Mouse (Mus musculus) heart, adult 11 months (tissue): ENCODE measurements at regions not wholly inside any gene's neighbourhood (a gene's known extent, or its start where the extent isn't known, plus 50 kb on each side); places are given as distances from the start of the nearest gene placed in this dataset.

ENCODE experiments used
- DNase-seq: peaks from one replicate; pipeline ENCODE4 v3.0.0; 2022

DNA sequence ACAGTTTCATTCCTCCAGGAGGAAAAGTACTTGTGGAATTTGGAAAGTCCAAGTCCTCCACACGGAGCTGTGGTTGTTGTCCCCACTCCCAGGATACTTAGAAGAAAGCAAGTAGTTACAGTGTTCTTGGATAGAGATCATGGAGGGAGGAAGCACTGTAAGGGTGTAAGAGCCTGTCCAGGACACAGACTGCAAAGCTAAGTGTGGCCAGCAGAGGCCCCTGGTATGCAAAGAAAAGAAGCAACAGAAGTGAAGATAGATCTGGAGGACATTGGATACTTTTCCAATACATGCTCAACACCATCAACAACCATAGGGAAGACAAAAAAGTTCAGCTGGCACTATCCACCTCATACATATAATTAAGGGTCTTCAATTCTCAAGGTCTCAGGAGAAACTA, 197.4 kb downstream of the Meis1 start:
- peak; percentile 84 for DNase-seq

DNA sequence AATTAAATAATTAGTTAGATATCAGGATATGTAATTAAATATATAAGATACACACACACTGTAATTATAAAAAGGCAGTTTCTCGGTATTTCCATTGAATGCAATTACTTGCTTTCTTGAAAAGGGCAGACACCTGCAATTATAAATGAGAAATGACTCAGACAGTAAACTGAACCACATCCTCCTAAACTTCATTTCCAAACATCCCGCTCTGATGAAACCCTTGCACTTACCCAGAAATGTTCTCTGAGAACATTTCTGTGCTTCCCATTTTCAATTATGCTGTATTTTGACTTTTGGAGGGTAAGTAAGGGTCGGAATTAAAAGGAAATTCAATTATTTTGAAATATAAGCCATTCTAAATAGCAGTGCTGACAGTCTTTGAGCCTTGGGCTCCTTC, 204.7 kb downstream of the Meis1 start:
- DNase-seq, result no peak

DNA sequence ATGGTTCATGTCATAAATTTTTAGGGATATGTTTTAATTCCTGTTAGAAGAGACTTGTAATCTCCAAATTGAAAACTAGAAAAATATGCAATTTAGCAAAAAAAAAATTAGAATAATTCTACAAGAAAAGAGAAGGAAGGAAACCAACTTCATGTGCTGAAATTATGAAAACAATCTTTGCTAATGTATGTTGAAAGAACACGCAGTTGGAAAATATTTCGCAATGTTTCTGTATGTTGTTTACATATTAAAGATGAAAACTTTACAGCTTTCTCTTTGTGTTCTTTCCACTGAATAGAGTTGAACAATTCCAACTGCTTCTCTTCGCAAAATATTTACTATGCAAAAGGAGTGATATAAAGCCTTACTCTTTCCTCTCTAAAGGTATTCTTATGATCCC, 251.3 kb downstream of the Meis1 start:
- no peak for DNase-seq

DNA sequence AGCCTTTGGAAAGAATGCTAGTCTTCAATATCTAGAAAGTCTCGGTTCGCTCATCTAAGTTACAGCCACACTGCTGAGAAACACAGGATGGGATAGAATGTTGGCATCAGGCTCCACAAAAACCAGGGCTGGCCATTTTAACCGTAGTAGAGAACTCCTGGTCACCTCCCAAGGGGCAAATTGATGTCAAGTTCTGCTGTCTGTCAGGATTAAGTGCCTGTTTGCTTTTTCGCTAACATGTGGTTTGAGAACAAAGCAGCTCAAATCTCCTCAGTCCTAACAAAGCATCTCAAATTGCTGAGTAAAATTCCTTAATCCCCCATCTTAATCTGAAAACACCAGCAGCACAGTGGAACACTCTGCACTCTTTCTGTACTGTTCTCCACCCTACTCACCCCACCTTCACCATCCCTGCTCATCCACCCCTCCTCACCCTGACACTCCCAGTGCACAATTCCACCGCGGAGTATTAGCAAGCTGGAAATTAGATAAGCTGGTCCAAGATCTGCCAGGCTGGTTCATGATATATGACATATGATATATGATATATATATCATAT, 252.2 kb downstream of the Meis1 start:
- DNase-seq, result peak; percentile 48

DNA sequence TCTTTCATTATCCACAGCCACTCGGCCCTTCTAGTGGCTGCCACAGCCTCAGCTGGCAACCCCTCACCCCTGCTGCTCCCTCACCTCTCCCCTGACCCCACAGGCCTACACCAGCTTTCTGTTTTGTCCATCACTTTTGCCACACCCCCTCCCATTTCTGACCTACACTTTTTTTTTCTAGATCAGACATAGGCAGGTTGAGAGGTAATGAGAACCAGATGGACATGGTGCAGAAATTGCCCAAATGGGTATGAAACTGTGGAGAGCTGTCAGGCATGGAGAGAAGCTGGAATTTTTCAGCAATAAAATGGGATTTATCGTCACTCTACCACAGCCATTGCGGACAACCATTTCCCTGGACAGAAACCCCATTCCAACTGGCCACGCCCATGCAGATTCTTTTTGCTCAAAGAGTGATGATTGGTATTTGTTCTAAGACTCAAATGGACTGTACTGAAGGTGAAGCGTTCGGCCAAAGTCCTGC, 260.2 kb downstream of the Meis1 start:
- peak; percentile 64 for DNase-seq

DNA sequence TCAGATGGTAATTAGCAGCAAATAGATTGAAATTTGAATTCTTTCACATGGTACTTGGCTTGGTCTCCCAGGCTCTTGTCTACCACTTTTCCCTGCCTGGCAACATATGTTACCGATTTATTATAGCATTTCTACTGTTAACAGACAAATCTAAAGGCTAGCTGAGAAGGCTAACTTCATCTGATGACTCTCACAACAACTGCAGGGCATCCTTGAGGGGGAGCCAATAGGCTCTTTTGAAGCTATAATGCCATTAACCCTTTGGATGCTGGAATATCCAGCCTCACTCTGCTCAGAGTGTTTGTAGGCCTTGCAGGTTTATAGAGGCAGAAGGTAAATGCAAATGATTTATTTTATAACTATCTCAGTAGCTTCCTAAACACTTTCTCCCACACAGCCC, 262.2 kb downstream of the Meis1 start:
- no peak for DNase-seq

DNA sequence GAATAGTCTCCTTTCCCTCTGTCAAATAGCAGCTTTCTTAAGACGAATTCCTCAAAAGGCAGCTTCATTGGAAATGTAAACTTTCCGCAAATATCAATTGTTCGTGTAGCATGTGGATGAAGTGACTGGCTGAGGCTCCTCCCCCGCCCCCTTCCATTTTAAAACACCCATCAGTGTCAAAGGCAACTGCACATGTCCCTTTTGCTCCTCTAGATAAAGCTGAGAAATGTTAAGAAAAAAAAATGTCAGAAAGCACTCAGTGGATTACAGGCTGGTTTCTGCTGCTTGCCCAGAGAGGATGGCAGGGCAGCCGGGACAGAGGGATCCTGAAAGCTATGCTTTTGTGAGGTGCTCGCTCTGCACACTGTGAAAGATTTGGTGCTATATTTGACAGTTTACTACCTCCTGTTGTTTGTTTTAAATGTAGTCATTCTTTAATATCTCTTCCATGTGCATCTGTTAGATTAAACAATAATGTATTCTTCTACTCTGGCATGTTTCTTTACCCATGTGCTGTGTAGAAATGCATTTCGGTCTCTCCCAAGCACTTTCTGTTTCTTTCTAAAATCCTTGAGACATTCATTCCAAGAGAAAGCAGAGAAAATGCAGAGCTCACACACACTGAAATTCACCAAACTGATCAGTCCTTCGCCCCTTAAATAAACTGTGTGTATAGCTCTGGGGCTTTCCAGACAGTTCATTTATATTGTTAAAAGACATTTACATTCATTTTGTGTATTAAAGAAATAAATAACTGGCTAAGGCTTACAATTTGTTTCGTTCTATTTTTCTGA, 263.9 kb downstream of the Meis1 start:
- peak; percentile 50 for DNase-seq

DNA sequence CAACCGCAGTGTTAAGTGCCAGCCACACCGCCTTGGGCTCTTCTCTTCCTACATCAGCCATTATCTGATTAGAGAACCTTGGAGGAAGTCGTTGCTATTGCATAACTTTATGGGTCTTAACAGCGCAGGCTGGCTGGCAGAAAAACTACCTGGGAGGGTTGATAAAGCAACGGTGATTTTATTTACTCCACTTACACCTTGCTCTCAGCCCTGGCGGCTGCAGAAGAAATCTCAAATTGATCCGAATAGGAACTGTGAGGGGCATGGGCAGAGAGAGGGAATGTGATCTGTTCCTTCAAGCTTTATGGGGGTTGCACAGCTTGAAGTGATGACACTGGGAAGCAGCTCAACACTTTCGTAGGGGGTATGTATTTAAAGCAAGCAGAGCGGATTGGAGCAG, 264.9 kb downstream of the Meis1 start:
- DNase-seq, result peak; percentile 55

DNA sequence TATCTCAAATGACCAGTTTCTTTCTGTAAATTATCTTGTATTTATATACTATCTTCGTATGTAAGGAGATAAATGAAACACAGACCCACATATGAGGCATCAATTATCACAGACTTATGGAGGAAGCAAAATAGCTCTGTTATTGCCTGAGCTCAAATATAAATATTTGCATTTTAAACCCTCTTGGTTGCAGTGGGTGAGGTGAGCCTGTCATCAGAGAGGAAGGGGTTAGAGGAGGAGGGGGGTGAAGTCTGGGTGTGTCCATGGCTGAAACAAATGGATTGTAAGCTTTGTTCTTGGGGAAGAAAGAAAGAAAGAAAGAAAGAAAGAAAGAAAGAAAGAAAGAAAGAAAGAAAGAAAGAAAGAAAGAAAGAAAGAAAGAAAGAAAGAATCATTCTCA, 265.5 kb downstream of the Meis1 start:
- no peak for DNase-seq

DNA sequence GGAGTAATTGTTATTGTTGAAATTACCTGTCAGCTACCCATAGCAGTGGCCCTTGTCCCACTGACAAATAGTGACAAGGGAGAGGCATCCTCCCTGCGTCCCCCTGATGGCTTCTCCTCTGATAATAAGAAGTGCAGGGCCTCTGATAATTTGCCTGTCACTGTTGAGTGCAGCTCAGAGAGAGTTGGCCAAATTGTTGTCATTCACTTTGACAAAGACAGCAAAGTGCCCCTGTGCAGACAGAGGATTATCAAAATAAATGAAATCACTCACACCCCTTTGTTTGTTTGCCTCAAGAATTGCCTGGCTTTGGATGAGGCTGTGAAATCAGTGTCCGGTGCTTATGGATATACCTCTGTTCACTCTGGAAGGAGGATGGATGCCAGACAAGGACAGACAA, 266.3 kb downstream of the Meis1 start:
- no peak for DNase-seq

DNA sequence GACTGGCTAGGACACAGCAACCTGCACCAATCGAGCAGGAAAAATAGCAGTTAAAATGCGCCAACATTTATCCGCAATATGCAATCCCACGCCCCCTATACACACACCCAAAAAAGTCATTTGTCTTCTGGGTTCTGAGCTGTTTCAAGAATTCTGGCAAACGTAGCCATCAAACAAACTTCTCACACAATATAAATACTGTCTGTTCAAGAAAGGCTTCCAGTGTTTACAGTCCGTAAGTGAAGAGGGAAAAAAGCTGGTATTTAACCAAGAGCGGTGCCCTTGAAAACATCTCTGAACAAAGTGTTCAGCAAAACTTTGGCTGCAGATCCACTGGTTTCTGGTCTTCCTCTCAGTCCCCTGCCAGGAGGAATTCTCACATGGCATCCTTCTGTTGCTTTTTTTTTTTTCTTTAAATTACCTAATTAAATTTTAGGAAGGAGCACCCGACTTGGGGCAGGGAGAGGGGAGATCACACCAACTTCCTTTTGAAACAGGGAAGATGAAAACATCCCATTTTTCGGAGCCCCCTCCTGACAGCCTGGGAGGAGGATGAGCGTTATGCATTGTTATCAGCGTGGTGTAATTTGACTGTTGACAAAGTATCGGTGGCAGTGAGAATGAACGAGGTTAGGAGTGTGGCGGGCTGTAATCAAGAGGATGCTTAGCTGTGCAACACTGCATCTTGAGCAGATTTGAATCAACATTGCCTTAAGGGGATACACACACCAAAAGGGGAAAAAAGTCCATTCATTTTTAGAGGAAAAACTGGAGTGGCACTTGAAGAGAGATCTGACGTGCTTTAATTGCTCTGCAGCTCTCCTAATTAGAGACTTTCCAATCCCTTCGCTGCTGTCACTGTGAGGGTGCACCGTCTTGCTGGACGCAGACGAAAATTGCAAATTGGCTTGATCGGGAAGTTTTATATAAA, 267.6 kb downstream of the Meis1 start:
- no peak for DNase-seq

DNA sequence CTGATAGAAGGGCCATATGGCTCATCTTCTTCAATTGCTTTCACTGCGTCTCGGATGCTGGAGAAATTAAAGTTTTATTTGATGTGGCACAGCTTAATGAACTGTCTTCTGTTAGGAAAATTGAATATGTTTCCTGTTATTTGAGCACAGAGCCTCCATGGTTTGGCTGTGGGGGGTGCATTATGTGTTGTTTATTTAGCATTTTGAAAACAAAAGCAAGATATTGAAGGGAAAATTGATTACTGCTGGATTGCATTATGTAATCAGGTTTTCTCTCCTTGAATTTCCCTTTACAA, 268.8 kb downstream of the Meis1 start:
- DNase-seq, result no peak

DNA sequence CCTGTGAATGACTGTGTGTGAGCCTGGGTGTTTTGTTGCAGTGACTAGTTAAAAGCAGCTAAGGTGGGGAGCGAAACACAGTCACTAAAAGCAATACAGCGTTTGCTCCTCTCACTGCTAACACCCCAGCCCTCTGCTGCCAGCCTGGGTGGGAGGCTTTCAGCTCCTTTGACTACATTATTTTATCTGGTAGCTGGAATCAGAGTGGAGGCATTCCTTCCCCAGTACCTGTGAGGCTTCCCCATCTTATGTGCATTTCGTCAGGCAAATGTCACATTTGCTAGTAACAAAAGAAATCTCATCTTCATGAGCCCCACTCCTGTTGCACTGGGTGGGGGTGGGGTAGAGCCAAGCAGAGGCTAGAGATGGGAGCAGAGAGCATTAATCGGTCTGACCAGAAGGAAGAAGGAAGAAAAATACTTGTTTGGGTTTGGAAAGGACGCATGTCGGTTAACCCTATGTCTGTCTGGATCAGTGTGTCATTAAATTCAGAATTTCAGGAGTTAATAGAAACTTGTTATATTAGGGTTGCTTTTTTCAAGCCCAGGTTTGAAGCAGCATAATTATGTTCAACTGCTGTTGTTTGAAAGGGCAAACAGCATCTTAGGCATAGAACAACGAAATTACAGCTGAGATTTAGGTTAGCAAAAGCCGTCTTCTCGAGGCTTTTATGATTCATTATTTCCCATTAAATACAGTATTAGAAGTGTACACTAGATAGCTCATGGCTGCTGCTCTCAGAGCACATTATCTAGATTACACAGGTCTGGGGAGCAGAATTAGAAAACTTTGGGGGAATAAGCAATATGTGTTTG, 269.3 kb downstream of the Meis1 start:
- no peak for DNase-seq

DNA sequence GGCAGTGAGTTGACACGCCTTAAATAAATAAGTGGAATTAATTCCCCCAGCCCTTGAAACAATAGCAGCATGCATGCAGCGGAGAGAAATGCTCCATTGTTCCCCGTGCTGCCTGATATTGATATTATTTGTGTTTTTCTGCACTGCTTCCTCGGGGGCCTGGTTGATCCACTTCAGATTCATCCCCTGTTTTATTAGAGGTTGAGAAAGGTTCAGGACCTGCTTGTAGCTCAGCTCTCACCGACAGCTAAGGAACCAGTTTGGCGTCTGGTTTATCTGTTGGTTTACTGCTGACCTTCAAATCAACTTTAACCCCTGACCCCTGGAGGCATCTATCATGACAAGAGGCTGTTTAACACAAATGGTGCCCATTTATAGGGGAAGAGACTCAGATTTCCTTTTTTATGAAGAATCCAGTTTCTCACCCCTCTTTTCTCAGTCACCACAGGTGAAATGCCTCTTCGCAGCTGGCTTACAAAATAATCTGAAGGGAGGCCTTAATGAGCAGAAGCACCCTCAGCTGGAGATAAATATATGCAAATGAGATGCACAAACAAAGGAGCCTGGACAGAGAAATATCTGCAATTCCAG, 270.8 kb downstream of the Meis1 start:
- DNase-seq, result peak; percentile 55

DNA sequence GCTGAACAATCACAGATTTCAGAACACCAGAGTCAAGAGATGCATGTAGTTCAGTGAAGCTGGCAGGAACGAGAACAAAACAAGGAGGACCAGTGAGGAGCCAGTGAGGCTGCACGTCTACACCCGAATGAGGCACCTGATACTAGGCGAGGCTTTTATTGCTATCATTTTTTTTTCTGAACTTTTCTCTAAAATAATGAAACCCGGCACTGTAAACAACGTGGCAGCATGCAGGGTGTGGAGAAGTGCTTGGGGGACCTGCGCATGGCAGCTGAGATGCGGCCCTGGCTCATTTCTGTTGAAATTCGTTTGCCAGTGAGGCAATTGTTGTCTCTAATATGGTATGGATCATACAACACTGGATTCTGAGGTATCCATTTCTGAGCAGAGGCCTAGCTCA, 271.4 kb downstream of the Meis1 start:
- DNase-seq, result no peak

DNA sequence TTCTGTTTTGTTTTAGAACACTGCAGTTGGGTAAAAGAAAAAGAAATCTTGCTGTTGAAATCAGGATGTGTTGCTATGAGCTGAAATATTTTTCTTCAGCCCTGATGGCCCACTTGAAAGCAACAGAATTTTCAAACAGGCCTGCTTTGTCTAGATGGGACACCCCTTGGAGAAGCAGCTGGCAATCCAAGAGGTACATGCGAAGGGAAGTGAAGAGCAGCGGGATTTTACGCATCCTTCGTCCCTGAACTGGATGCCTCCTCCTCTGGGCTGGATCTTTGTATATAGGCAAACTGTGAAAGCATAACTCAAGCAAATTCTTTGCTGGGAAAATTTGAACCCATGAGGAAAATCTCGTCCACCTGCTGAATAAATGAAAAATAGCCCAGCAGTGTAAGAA, 272.3 kb downstream of the Meis1 start:
- DNase-seq, result no peak

DNA sequence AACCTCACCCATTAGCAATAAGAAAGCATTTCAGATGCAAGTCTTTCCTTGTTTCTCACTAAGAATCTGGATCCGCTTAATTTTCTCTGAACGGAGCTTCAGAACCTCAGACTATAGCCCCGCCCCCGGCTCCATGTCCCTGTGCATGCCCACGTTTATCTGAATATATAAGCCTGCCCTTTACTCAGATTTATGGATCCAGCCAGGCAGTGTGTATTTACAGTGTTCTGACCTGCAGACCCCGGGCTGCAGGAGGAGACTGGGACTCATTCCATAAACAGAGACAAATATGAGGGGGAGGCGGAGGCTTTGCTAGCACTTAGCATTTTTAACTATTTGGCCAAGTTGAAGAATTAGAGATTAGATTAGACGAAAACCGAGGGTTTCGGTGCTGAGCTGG, 272.9 kb downstream of the Meis1 start:
- DNase-seq, result peak; percentile 63

DNA sequence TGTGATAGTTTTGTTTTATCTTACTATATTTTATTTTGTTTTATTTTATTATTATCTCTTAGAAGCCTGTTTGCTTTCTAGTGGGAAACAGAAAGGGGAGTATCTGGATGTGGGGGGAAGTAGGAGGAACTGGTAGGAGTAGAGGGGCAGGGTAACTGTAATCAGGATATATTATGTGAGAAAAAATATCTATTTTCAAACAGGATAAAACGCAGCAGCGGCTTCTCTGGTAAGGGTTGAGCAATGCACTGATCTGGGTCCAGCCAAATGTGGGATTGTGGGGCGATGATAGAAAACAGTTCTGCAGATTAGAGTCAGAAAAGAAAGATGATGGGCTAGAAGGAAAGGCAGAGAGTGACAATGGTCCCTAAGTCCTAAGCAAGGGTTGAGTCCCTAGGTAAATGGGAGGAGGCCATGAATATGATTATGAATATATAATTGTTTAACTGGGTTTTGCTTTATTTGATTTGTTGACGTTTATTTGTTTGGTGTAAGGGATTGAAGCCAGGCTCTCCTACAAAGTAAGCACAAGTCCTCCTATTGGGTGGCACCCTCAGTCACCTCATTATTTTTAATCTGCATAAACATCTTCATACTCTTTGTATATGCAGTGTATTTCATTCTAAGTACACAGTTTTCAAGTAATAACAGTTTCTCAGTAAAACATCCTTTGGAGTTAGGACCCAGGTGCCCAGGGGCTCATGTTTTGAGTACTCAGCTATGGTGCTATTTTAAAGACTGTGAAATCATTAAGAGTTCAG, 283.7 kb downstream of the Meis1 start:
- peak; percentile 41 for DNase-seq

DNA sequence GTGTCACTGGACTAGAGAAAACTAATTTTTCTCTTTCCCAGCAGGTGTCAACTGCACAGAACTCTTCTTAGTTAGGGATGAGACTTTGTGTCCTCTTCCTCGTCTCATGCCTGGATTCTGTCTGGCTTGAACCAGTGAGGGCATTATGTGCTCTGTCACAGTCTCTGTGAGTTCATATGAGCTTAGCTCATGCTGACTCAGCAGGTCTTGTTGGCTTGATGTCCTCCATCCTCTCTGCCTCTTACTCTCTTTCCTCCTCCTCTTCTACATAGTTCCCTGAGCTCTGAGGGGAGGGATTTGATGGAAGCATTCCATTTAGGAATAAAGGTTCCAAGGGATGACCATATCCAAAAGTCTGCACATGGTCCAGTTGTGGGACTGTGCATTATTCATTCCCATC, 284.7 kb downstream of the Meis1 start:
- DNase-seq, result no peak

DNA sequence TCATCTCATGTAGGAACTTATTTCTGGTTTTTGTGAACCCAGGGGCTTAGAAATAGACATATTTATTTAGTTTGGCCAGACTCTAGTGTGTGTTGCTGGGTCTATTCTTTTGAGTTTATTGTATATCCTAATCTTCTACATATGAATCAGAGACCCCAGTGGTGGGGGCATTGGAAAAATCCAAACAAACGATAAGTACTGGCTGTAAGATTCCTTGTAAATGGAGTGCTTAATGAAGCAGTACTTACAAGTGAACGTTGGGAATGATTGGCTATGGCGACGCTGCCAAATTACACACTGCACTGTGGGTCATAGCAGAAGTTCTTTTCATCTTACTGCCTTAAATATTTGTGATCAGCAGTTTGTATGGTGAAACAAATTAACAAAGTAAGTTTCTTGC, 289.0 kb downstream of the Meis1 start:
- no peak for DNase-seq

DNA sequence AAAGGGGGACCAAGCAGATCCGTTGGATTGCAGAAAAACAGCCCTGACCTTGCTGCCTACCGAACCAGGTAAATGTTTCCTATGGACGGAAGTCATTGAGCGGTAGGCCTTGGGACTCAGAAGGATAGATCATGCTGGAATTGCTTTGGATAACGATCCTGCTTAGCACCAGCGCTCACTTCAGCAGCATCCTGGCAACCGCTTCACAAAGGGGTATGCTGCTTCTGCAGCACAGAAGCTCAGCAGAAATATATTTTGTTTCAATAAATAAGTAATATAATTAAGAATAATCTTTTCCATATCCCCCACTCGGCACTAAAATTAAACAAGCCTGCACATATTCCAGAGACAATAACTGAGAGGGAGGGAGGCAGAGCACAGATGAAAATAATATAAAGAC, 296.0 kb downstream of the Meis1 start:
- DNase-seq, result no peak

DNA sequence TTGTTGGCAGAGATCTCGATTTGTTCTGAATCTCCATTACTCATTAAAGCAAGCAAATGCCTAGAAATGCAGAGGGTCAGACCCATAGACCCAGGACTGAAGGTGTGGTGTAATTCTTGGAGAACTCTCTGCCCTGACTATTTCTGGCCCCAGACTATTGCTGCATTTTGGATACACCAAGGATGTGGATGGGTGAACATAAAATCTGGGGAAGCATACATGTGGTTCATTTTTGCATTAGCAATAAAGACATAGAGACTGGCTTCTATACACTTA, 303.0 kb downstream of the Meis1 start:
- no peak for DNase-seq
